Mouse (Mus musculus) regulatory T cell (primary cell): ENCODE data around the gene Ugt1a9.

Experiments used
- in situ Hi-C: fragments of 300-600 bp; cut with MboI, MseI; formaldehyde crosslinking; loops from one replicate; pipeline ENCODE4 v1.15.1; 2025; ENCODE audit warnings: high pct_unique_total_duplicates

Gene Ugt1a9

GRCm38 (mm10) chr1:88234646-88235045, 164.0 kb downstream of the Ugt1a9 start:
- in situ Hi-C loops, result no loop called here

GRCm38 (mm10) chr1:88235046-88235893, 164.7 kb downstream of the Ugt1a9 start:
- in situ Hi-C loops, result no loop called here

- in situ Hi-C loops, result no loop called here
Measured at GRCm38 (mm10) chr1:88235894-88236415, 165.4 kb downstream of the Ugt1a9 start.

GRCm38 (mm10) chr1:88237311-88237710, 166.7 kb downstream of the Ugt1a9 start:
- in situ Hi-C loops, result no loop called here

- in situ Hi-C loops, result no loop called here
Measured at GRCm38 (mm10) chr1:88238771-88239170, 168.2 kb downstream of the Ugt1a9 start.

- in situ Hi-C loops, result no loop called here
Measured at GRCm38 (mm10) chr1:88240072-88240471, 169.5 kb downstream of the Ugt1a9 start.

GRCm38 (mm10) chr1:88240579-88240978, 170.0 kb downstream of the Ugt1a9 start:
- in situ Hi-C loops, result no loop called here

- in situ Hi-C loops, result no loop called here
Measured at GRCm38 (mm10) chr1:88243861-88244260, 173.3 kb downstream of the Ugt1a9 start.

GRCm38 (mm10) chr1:88245881-88246280, 175.3 kb downstream of the Ugt1a9 start:
- in situ Hi-C loops, result no loop called here

- in situ Hi-C loops, result no loop called here
Measured at GRCm38 (mm10) chr1:88246386-88246785, 175.8 kb downstream of the Ugt1a9 start.

- in situ Hi-C loops, result no loop called here
Measured at GRCm38 (mm10) chr1:88247660-88248059, 177.1 kb downstream of the Ugt1a9 start.

- in situ Hi-C loops, result no loop called here
Measured at GRCm38 (mm10) chr1:88248658-88249057, 178.1 kb downstream of the Ugt1a9 start.

GRCm38 (mm10) chr1:88249596-88249995, 179.0 kb downstream of the Ugt1a9 start:
- in situ Hi-C loops, result no loop called here

- in situ Hi-C loops, result no loop called here
Measured at GRCm38 (mm10) chr1:88250023-88250422, 179.4 kb downstream of the Ugt1a9 start.

- in situ Hi-C loops, result no loop called here
Measured at GRCm38 (mm10) chr1:88253106-88253505, 182.5 kb downstream of the Ugt1a9 start.

- in situ Hi-C loops, result no loop called here
Measured at GRCm38 (mm10) chr1:88253540-88253939, 182.9 kb downstream of the Ugt1a9 start.

GRCm38 (mm10) chr1:88254793-88255465, 184.3 kb downstream of the Ugt1a9 start:
- in situ Hi-C loops, result no loop called here

GRCm38 (mm10) chr1:88255466-88255857, 184.9 kb downstream of the Ugt1a9 start:
- in situ Hi-C loops, result no loop called here

GRCm38 (mm10) chr1:88255989-88256754, 185.6 kb downstream of the Ugt1a9 start:
- in situ Hi-C loops, result no loop called here

GRCm38 (mm10) chr1:88256886-88257663, 186.5 kb downstream of the Ugt1a9 start:
- in situ Hi-C loops, result no loop called here

GRCm38 (mm10) chr1:88257681-88258080, 187.1 kb downstream of the Ugt1a9 start:
- in situ Hi-C loops, result no loop called here
